Mouse (Mus musculus): ENCODE data around the gene Eif3f.

- TF ChIP-seq CTCF (conservative IDR thresholded peaks at IDR 0.05; ENCODE audit: insufficient read depth, insufficient read length, low read depth, low read length) (no peak), POLR2A (IDR thresholded peaks at IDR 0.05; ENCODE audit: low read depth, low read length) (no peak)
Observed at GRCm38 (mm10) chr7:108991207-108991606, 57.0 kb downstream of the Eif3f start.
